Mouse (Mus musculus) midbrain, embryonic 14.5 days (tissue): Measurements from ENCODE around the gene Hist2h2ac. TPM values are rescaled to one million over a fixed set of nuclear protein-coding genes. Genes with fewer than 3 reads are reported as not detected.
A peak's percentile ranks its signal among the peaks of the same experiment; 100 is the strongest.
"Not testable (repeated sequence)": the region's sequence is repeated elsewhere in the genome, so short reads cannot be mapped to it uniquely, and the experiment has no call there.

Experiments
- ATAC-seq: fragments of 200-750 bp; cut with Nextera tagmentation; 2 replicates; pipeline ENCODE4 v1.8.0; 2017; ENCODE audit warnings: moderate number of reproducible peaks, moderate library complexity; ENCODE audit not compliant: low FRiP score, low TSS enrichment
- DNase-seq: peaks from one replicate; pipeline ENCODE4 v3.0.0-alpha.2; 2015
- H3K27ac ChIP-seq: fragments of 300-500 bp; sonication (generic); replicated peaks from 2 replicates; pipeline ENCODE4 v1.5.1; 2014; ENCODE audit warnings: mild to moderate bottlenecking, low read depth, low read length, moderate library complexity
- H3K27me3 ChIP-seq: fragments of 300-500 bp; sonication (generic); 2 replicates; pipeline ENCODE4 v1.6.1; 2014; ENCODE audit warnings: low read length, control low read depth, mixed read lengths; ENCODE audit not compliant: control insufficient read depth, insufficient read depth
- H3K36me3 ChIP-seq: fragments of 300-500 bp; sonication (generic); 2 replicates; pipeline ENCODE4 v1.6.1; 2014; ENCODE audit warnings: low read length, control low read depth; ENCODE audit not compliant: control insufficient read depth, insufficient read depth
- H3K4me1 ChIP-seq: fragments of 300-500 bp; sonication (generic); 2 replicates; pipeline ENCODE4 v1.6.1; 2014; ENCODE audit warnings: mild to moderate bottlenecking, antibody characterized with exemption, low read length, control low read depth; ENCODE audit not compliant: control insufficient read depth, insufficient read depth
- H3K4me2 ChIP-seq: fragments of 300-500 bp; sonication (generic); 2 replicates; pipeline ENCODE4 v1.6.1; 2014; ENCODE audit warnings: mild to moderate bottlenecking, low read length, moderate library complexity
- H3K4me3 ChIP-seq: fragments of 300-500 bp; sonication (generic); replicated peaks from 2 replicates; pipeline ENCODE4 v1.5.1; 2014; ENCODE audit warnings: low read depth, low read length
- H3K9ac ChIP-seq: fragments of 300-500 bp; sonication (generic); replicated peaks from 2 replicates; pipeline ENCODE4 v1.6.1; 2014; ENCODE audit warnings: mild to moderate bottlenecking, low read length, moderate library complexity
- H3K9me3 ChIP-seq: fragments of 300-500 bp; sonication (generic); 2 replicates; pipeline ENCODE4 v1.6.1; 2016; ENCODE audit warnings: low read length, control low read depth, mixed read lengths; ENCODE audit not compliant: control insufficient read depth
- WGBS: fragments of 180-500 bp; shearing (Covaris S2); extraction: QIAGEN DNeasy Blood & Tissue Kit; methylation state at CpG from one replicate; pipeline ENCODE4 v1.1.7; 2014; 5-methylcytosine and 5-hydroxymethylcytosine counted together
- polyA plus RNA-seq: library from polyadenylated mRNA; unstranded; fragments of >200 nt; fragmentation: Nextera tagmentation; extraction: Ambion mirVana; gene quantifications from 2 replicates; pipeline ENCODE4 v1.2.1, GENCODE M21; 2014

The Hist2h2ac gene
- polyA plus RNA-seq, 1 experiment from 2014 or later = 2.8 TPM

DNA sequence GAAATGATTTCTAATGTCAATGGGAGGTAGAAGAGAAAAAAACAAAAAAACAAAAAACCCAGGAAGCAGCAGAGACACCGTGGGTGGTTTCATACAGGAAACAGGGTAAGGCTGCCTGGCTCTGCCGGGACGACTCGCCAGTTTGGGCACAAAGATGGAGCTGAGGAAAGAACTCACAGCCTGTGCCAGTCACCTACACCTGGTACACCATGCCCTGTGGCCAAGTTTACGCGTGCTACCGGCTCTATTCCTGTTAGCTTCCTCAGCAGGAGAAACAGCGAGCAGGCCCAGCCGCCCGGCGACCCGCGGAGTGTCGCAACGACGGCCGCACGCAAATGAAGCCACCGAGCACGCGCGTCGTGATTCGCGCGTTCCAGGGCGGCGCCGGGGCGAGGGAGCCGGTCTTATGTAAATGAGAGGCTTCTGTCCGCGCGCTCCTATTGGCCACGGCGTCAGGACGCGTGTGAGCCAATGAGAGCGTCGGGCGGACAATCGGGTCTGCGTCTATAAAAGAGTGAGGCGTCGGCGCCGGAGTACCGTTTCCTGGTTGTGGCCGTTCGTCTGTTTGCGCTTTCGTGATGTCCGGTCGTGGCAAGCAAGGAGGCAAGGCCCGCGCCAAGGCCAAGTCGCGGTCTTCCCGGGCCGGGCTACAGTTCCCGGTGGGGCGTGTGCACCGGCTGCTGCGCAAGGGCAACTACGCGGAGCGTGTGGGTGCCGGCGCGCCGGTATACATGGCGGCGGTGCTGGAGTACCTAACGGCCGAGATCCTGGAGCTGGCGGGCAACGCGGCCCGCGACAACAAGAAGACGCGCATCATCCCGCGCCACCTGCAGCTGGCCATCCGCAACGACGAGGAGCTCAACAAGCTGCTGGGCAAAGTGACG lies 24.6 kb upstream of the Hist2h2ac start, which contains the start of gene Hist2h2aa1:
TSS of gene Hist2h2aa1 (plus strand) at position 495 of the 884 bp plus-strand sequence.
- under 1% methylated on average over 27 of the region's 88 CpGs for WGBS
- Histone ChIP-seq H3K4me2 (peak within 1 kb of the TSS; percentile 72), H3K4me3 (peak within 1 kb of the TSS; percentile 44), H3K4me1 (peaks cover 22% of the 10 kb centered on the region; the same call in 1 of the 2 replicates), H3K9ac (peak within 1 kb of the TSS; percentile 72), H3K27ac (peak within 1 kb of the TSS; percentile 94)
- not testable (repeated sequence) for H3K27me3 ChIP-seq, H3K9me3 ChIP-seq, H3K36me3 ChIP-seq
- peak; percentile 89 for ATAC-seq
- peak; percentile 76 for DNase-seq

DNA sequence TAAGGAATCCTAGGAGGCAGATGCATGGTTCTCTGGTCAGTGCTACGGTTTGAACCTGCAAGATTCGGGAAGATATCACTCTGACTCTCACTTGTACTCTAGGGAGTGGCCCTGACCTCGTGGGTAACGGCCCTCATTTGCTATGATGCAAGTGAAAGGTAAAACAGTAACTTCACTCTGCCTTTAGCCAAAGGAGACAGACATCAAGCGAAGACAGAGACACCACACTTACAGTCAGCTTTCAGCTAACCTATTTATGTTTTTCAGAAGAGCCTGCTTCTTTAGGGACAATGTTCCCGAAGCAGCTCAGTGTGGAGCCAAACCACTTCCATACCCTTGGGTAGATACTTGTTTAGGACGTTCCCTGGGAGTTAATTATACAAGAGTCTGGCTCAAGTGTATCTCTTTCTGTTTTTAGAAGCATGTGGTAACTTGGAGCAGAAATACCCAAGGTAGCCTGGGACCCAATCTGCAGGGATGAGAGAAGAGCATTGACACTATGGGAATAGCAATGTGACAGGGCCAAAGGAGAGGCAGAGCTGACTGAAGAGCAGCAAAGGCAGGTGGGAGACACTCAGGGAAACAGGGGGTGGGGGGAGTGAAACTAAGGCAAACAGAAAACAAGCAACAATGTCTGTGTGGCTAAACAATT lies 23.4 kb upstream of the Hist2h2ac start:
- H3K4me1 ChIP-seq = peaks cover 22% of the 10 kb centered on the region; the same call in 1 of the 2 replicates
- 83% methylated on average over 7 of the region's 7 CpGs for WGBS
- no peak for ATAC-seq
- H3K9ac ChIP-seq = peak overlapping the region; percentile 72; the same call in 1 of the 2 replicates
- H3K36me3 ChIP-seq = no peaks in the 10 kb centered on the region
- no peak for DNase-seq
- H3K9me3 ChIP-seq = no peaks in the 10 kb centered on the region
- H3K4me2 ChIP-seq = peak overlapping the region; percentile 72
- no peak overlapping the region for H3K4me3 ChIP-seq
- no peak overlapping the region for H3K27ac ChIP-seq
- H3K27me3 ChIP-seq = no peaks in the 10 kb centered on the region

- peak overlapping the region; percentile 56 for H3K4me2 ChIP-seq
- H3K9ac ChIP-seq = peak overlapping the region; percentile 44
- H3K4me3 ChIP-seq = peak overlapping the region; percentile 20; the same call in 1 of the 2 replicates
- ATAC-seq (no peak), DNase-seq (no peak)
- H3K4me1 ChIP-seq = peaks cover 23% of the 10 kb centered on the region; the same call in 1 of the 2 replicates
- WGBS = 71% methylated on average over 9 of the region's 9 CpGs
- H3K9me3 ChIP-seq = no peaks in the 10 kb centered on the region
- H3K27ac ChIP-seq = peak overlapping the region; percentile 79
- H3K27me3 ChIP-seq = no peaks in the 10 kb centered on the region
- no peaks in the 10 kb centered on the region for H3K36me3 ChIP-seq
Observed at GRCm38 (mm10) chr3:96240799-96241197, 20.1 kb upstream of the Hist2h2ac start.

GRCm38 (mm10) chr3:96239949-96240798 lies 19.5 kb upstream of the Hist2h2ac start, which contains the start of gene Hist2h2aa2:
Hist2h2aa2 (minus strand) TSS chr3:96240276.
- H3K4me3 ChIP-seq = peak within 1 kb of the TSS; percentile 22
- H3K9me3 ChIP-seq, H3K27me3 ChIP-seq, H3K36me3 ChIP-seq: not testable (repeated sequence)
- peak within 1 kb of the TSS; percentile 79 for H3K27ac ChIP-seq
- peak; percentile 78 for DNase-seq
- WGBS = 4% methylated on average over 30 of the region's 85 CpGs
- H3K9ac ChIP-seq = peak within 1 kb of the TSS; percentile 44
- ATAC-seq = peak; percentile 89
- H3K4me1 ChIP-seq = peaks cover 23% of the 10 kb centered on the region; the same call in 1 of the 2 replicates
- peak within 1 kb of the TSS; percentile 56 for H3K4me2 ChIP-seq

GRCm38 (mm10) chr3:96238954-96239793 lies 18.5 kb upstream of the Hist2h2ac start, which contains the start of gene Hist2h3c2:
Hist2h3c2 (minus strand) TSS chr3:96239127.
- not testable (repeated sequence) for H3K9me3 ChIP-seq, H3K27me3 ChIP-seq, DNase-seq, H3K36me3 ChIP-seq
- WGBS = 0% methylated on average over 19 of the region's 68 CpGs
- Histone ChIP-seq H3K27ac (0 out of 2 replicates have a peak within 1 kb of the TSS, but pooled peaks have one; percentile 13), H3K4me3 (peak within 1 kb of the TSS; percentile 31), H3K4me1 (peaks cover 17% of the 10 kb centered on the region; the same call in 1 of the 2 replicates), H3K9ac (peak within 1 kb of the TSS; percentile 40; the same call in 1 of the 2 replicates), H3K4me2 (peak within 1 kb of the TSS; percentile 53)
- ATAC-seq = peak; percentile 91

DNA sequence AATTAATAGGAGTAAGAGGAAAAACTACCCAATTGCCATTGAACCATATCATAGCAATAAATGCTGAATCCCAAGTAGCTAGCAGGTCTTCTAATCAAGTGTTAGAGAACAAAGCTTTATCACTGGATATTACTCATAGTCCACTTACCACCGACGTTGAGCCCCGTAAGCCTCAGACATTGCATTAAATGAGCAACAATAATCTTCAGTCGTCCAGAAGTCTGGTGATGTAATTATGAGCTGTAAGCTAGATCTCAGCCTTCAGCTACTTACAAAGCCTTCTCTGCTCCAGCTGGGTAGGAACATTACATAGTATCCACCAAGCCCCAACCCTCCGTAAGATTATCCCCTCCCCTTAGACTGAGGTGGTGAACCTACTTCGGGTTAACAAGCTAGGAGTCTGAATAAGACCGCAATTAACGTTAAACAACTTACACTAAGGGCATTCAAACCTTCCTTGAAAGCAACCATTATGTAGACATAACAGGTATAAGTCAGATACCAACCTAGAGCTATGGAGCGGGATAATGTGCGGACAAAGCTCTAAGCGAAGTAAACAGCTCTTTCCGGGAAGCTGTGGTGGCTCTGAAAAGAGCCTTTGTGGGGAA lies 17.3 kb upstream of the Hist2h2ac start:
- H3K9me3 ChIP-seq = no peaks in the 10 kb centered on the region
- H3K27ac ChIP-seq = 0 out of 2 replicates have a peak overlapping the region, but pooled peaks have one; percentile 13
- ATAC-seq = no peak
- peak overlapping the region; percentile 31 for H3K4me3 ChIP-seq
- DNase-seq = peak; percentile 13
- H3K36me3 ChIP-seq = no peaks in the 10 kb centered on the region
- WGBS = under 1% methylated on average over 12 of the region's 12 CpGs
- peak overlapping the region; percentile 40; the same call in 1 of the 2 replicates for H3K9ac ChIP-seq
- H3K27me3 ChIP-seq = no peaks in the 10 kb centered on the region
- H3K4me2 ChIP-seq = peak overlapping the region; percentile 53
- H3K4me1 ChIP-seq = peaks cover 13% of the 10 kb centered on the region; the same call in 1 of the 2 replicates

DNA sequence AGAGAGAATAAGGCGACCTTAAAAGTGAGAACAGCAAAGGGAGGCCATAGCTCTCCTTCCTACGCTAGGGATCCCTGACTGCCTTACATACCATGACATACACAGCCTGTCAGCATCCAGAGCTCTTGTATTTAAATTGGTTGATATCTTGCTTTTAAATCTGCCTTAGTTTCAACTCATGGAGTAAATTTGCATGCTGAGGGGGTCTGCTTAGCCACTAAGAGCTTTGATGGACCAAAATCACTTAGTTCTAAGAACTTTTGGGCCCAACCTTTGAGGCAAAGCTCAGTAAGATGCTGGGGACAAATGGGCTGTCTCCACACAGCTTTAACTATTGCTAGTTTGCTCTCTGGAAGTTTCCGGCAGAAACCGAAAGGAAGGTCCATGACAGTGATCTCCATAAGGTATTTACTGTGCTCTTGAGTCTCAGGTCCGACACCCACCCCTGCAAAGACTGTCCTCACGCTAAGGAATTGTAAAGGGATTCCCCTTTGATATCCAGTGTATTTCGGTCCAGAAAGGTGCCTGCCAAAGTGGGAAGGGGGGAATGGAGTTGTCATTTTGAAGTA lies 16.7 kb upstream of the Hist2h2ac start:
- Histone ChIP-seq H3K27me3 (no peaks in the 10 kb centered on the region), H3K4me2 (peak overlapping the region; percentile 53), H3K36me3 (no peaks in the 10 kb centered on the region), H3K9ac (0 out of 2 replicates have a peak overlapping the region, but pooled peaks have one; percentile 27), H3K4me3 (peak overlapping the region; percentile 31), H3K27ac (no peak overlapping the region), H3K4me1 (peaks cover 13% of the 10 kb centered on the region; the same call in 1 of the 2 replicates), H3K9me3 (no peaks in the 10 kb centered on the region)
- 24% methylated on average over 7 of the region's 7 CpGs for WGBS
- DNase-seq = no peak
- ATAC-seq = no peak
